Mouse (Mus musculus): Measurements from ENCODE around the gene Zfp385a.

Gene Zfp385a

GRCm38 (mm10) chr15:103336996-103337667, 2.8 kb downstream of the Zfp385a start:
- no peak for DNase-seq (ENCODE audit: low spot score)

DNA sequence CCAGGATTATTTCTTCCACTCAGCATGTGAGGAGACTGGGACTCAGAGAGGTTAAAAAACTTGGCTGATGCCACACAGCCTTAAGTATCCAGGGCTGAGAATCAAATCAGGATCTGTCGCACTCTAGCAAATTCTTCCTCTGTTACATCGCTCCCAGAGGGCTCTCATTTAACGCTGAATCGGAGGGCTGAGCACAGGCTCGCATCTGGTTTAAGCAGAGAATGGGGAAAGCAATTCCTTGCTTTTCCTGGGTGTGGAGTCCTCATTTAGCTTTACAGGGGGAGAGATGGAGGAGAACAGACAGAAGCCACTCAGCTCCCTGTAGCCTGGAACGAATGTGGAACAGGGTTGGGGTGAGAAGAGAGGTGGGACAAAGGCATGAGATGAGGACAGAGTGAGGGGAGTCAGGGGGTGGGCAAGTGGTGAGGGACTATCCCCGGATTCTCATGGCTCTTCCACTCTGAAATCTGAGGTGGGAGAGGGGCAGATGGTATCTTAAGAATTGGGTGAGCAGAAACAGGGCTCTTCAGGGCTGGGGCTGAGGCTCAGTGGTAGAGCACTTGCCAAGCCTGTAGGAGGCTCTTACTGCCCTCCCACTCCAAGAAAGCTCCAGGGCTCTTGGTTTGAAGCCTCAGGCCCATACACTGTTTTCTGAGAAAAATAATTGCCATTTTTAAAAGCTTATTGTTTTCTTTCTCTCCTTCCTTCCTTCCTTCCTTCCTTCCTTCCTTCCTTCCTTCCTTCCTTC, 4.2 kb downstream of the Zfp385a start:
- DNase-seq (ENCODE audit: low spot score): no peak

DNA sequence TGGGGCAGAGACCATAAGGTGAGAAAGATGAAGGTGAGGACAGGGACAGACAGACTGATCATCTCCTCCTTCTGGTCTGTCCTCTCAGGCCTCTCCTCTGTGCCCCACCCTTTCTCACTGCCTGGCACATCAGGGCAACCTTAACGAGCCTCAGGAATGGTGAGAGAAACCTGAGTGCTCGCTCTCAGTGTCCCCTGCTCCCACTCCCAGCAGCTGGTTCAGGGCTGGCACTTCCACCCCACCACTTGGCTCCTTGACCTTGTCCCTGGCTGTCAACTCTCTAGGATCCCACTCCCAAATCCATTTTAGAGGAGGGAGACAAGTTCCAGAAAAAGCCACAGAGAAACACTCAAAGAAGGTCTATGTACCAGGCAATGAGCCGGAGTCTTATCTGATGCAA, 4.9 kb downstream of the Zfp385a start:
- DNase-seq (ENCODE audit: low spot score): no peak

DNA sequence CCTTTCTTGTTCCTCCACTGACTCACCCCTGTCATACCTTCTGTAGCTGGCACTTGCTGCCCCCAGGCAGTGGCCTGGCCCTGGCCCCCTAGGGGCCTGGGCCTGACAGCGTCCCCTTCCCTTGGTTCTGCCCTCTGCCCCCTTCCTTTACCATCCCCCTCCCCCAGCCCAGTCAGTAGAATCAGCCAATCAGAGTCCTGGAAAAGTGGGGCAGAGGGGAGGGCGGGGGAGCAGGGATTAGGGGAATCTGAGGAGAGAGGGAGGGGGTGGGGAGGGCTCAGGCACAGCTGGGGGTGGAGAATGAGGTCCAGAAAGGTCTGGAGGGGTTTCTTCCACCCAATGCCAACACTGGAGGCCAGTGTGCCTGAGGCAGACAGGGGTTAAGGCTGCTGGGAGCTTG, 5.7 kb downstream of the Zfp385a start:
- DNase-seq (ENCODE audit: low spot score): no peak

- no peak for DNase-seq (ENCODE audit: low spot score)
Observed at GRCm38 (mm10) chr15:103333738-103334137, 6.2 kb downstream of the Zfp385a start.

DNA sequence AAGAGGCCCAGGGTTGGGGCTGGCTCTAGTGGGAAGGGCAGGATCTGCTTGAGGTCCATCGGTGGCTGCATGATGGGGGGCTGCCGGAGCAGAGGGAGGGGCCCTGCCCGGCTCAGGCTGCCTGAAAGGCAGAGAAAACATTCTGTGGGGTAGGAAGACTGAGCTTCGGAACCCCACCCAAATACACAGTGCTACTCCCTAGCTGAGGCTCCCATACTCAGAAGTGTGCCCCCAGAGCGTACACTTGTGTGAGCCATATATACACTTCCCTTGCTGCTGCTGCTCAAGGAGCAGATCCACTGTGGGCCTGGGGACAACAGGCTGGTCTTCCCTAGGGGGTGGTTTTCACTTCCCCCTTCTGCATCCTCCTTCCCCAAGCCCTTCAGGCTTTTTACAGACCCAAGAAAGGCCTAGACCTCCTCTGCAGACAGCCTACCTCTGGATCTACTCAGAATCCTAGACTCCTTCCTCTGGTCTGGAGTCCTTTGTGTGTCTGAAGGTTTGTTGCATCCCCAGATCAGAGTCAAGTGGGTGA, 6.7 kb downstream of the Zfp385a start:
- no peak for DNase-seq (ENCODE audit: low spot score)

DNA sequence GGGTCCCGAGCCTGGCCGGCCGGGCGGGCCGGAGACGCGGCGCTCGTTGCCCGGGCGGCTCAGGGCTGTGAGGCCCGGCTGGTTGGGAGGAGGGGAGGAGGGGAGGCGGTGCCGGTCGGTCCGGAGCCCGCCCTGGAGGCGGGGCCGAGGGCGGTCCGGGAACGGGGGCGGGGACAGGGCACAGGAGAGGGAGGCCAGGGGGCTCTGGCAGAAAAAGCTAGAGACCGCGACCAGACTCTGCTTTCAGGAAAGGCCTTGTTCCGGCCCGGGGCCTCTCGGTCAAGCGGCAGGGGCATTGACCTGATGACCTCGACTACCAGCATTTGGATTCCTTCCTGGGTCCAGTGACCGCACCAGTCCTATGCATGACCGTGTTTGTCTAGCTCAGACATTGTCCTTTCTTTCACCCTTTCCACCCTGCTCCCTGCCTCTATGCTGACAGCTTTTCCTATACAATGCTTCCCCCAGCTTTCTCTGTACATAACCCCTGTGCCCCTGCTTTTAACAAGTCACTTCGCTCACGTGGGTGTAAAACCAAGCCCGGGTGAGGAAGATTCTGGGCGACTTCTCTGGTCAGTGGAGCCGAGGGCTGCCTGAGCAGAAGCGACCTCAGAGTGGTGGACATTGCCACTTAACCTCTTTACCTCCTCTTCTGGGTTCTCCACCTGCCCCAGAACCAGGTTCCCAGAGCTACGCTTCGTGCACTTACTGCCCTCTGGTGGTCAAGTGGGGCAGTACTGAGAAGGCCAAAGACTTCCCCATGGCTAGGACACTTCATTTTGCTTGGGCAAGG, 16.2 kb downstream of the Zfp385a start:
- DNase-seq (ENCODE audit: low spot score): peak; percentile 88

GRCm38 (mm10) chr15:103323070-103323454, 16.8 kb downstream of the Zfp385a start:
- peak; percentile 75 for DNase-seq (ENCODE audit: low spot score)

GRCm38 (mm10) chr15:103322396-103322795, 17.5 kb downstream of the Zfp385a start:
- DNase-seq (ENCODE audit: low spot score): no peak

DNA sequence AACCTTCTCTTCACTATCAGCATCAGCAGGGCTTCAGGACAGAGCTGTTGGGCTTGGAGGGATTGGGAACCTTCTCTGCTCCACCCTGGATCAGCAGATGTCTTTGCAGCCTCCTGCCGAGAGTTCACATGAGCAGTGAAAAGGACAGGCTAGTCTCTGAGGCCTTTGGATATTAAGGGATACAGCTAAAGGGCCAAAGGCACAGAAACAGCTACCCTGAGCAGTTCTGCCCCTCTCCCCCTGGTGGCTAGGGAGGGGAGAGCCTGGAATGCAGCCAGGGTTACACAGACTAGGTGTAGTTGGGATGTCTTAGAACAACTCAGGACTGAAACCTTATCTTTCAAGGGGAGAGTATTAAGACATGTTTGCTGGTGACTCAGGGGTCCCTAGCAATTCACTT, 18.8 kb downstream of the Zfp385a start:
- no peak for DNase-seq (ENCODE audit: low spot score)

DNA sequence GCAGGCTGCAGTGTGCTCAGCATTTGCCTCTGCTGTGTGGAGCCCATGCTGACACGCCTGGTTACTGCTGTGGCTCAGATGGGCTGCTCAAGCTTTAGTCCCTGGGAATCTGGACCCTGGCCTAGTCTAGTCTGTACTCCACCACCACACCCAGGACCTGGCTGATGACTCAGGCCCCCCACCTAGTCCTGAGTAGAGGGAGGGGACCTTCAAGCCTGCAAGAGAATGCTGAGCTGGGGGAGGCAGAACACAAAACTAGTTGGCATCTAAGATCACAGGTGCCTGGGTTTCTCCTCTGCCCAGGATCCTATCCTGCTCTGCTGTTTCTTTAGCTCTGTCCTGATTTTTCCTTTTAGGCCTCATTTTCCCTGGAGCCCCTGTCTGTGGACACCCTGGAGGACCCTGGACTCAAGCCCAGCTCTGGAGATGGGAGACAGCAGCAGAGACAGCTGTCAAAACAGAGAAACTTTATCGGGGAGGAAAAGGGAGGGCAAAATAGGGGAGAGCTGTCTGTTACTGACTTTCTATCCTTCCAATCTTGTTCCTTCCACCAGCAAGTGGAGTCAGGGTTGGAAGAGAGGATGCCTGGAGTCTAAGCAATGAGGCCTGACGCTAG, 21.6 kb downstream of the Zfp385a start:
- no peak for DNase-seq (ENCODE audit: low spot score)

- DNase-seq (ENCODE audit: low spot score): no peak
Observed at GRCm38 (mm10) chr15:103317731-103318130, 22.2 kb downstream of the Zfp385a start.

- DNase-seq (ENCODE audit: low spot score): no peak
Observed at GRCm38 (mm10) chr15:103317120-103317519, 22.8 kb downstream of the Zfp385a start.

DNA sequence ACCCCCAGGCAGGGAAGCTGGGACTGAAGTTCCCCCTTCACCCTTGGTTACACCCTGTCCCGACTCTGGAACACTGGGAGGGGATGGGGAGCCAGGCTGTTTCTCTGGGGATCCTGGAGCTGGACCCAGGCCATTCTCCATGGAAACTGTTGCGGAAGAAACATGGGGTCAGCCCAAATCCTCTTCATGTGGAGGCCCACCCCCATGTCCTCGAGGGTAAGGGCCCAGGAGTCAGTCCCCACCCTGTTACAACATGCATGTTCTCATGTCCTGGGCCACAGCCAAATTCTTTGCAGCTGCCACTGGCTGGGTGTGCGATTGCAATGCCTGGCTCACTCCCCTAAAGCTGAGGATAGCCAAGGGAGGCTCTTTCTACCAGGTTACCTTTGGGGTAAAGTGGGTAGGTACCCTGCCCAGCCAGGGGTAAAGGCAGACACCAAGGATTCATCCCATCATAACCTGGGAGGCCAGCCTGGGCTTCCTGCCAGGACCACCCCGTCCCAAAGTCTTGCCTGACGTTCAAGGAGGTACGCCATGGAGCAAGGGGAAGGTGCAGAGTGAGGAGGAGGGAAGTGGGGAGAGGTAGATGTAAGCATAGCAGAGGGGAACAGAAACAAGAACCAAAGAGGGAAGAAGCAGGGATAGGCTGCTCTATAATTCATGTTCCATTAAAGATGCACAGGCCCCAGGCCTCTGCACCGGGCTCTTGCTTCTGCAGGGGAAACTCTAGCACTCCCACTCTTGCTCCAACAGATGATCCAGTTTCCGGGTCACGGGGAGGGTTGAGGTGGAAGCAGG, 23.7 kb downstream of the Zfp385a start:
- DNase-seq (ENCODE audit: low spot score): no peak

- DNase-seq (ENCODE audit: low spot score): no peak
Observed at GRCm38 (mm10) chr15:103315011-103315502, 24.8 kb downstream of the Zfp385a start.

DNA sequence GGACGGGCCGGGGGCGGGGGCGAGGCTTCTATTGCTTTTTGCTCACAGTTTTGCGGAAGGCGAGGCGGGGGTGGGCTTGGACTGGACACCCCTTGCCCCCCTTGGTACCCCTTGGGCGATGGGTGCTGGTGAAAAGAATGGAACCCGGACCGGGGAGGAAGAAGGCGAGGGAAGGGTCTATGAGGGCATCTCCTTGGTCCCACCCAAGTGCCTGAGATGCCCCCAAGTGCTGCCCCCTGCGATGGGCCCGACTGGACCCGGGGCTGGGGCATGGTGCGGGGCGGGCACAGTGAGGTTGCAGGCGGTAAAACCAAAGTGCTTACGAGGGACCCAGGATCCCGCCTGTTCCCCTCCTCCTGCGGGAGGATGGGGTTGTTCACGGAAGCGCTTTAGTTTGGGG, 25.7 kb downstream of the Zfp385a start:
- no peak for DNase-seq (ENCODE audit: low spot score)

DNA sequence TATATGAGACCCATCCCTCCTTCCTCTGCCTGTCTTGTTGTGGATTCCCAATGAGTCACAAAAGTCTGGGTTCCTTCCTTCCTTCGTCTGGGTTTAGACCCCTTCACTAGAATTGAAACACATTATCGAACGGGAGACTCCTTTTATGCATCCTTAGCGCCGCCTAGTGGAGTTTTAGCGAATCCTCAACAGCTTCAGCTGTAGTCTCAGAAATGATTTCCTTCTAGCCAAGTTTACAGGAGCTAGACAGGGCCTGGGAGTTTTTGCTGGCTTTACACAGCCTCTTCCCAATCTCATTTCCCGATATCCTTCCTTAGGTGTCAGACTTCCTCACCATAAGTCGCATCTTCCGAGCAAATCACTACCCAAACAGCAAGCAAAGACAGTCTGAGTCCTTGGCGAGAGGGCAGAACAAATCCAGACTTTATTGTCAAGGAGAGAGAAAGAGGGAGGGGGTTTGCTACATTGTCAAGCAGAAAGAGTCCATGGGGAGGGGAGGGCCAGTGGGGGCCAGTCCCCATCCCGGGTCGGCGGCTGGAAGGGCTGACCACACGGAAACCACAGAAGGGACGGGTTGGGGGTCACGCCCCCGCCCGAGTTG, 26.3 kb downstream of the Zfp385a start:
- DNase-seq (ENCODE audit: low spot score): peak; percentile 73

DNA sequence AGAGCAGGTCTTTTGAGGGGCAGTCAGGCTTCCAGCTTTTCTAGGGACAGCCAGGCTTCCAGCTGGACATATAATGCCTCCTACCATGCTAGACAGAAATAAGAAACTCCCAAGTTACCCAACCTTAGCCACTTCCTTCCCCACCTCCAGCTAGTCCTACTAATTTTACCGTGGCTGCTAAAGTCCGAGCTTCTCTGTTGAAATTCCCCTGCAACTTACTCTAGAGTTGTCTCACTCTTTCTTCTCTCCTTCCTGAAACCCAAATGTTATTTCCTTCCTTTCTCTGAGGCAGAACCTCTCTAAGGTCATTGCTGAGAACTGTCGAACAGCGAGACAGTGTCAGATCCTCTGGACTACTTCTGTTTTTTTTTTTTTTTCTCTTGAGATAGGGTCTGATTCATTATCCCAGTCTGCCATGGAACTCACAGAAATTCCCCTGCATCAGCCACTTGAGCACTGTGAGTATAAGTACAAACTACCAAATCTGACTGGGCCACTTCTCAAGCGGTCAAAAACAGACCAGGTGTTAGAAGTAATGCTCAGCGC, 29.5 kb downstream of the Zfp385a start, which contains the start of gene Gpr84:
Gene Gpr84, minus strand, starts transcription at position 248 of the 546 bp plus-strand sequence.
- DNase-seq (ENCODE audit: low spot score): no peak

DNA sequence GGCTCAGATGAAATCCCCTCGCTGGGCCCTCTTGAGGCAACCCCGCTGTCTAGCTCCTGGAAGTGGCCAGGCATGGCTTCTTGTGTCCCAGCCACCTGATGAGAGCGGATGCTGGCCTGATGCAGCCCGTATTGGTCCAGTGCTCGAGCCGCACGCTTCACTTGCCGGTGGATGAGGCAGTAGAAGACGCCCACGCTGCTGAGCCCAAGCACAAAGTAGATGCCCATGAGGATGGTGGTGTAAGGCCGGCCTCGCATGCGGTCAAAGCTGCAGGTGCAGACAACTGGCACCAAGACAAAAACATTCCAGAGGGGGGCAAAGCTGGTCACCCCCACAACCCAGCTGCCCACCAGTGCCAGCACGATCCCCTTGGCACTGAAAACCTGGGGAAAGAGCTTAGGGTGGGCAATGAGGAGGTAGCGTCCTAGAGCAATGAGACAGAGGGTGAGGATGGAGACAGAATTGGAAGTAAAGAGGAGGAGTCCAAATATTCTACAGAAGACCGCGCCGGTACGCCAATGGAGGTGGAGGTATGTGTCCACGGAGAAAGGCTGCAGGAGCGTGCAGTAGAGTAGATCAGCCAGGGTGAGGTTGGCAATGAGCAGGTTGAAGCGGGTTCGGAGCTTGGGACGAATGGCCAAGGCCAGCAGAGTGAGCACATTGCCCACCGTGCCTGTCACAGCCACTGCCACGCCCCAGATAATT, 30.9 kb downstream of the Zfp385a start:
- no peak for DNase-seq (ENCODE audit: low spot score)
